Mouse (Mus musculus): ENCODE measurements around the gene Tcf7l2. TPM values are rescaled to one million over a fixed set of nuclear protein-coding genes. Genes with fewer than 3 reads are reported as not detected.

Gene Tcf7l2
- polyA plus RNA-seq, 1 experiment from 2014 or later, result 41.7 TPM

DNA sequence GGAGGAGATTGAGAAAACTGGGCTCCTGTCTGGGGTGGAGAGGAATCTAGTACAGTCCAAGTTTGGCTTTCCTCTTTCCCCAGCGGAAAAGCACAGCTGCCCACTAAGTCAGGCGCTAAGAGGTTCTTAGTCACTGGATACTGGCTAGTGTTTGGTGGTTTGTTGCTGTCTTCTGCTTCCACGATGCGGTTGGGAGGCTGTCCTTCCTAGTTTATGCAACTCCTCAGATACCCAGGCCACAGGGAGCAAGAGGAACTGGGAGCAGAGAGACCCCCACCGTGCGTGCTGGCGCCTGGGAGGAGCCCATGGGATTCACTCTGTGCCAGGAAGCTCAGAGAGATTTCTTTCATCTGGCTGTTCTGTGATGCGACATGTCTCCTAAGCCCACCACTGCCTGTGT, 40.1 kb downstream of the Tcf7l2 start:
- Histone ChIP-seq H3K9me3 (ENCODE audit: control insufficient read depth, low read length) (no peaks in the 10 kb centered on the region), H3K4me1 (replicated peaks; ENCODE audit: control insufficient read depth, insufficient read depth) (no peaks in the 10 kb centered on the region; the same call in 1 of the 2 replicates)
- WGBS, result 71% methylated on average over 8 of the region's 8 CpGs

GRCm38 (mm10) chr19:55784796-55785418, 43.3 kb downstream of the Tcf7l2 start:
- H3K36me3 ChIP-seq (ENCODE audit: control insufficient read depth, insufficient read depth, low read length), result 0 out of 2 replicates have a peak, but pooled peaks cover 3% of the 10 kb centered on the region
- no peaks in the 10 kb centered on the region for H3K27me3 ChIP-seq (ENCODE audit: control insufficient read depth, insufficient read depth, low read length)
- WGBS, result 79% methylated on average over 21 of the region's 21 CpGs
- ATAC-seq (ENCODE audit: low FRiP score, low TSS enrichment) (no peak), DNase-seq (ENCODE audit: low spot score) (no peak)
- no peaks in the 10 kb centered on the region for H3K9me3 ChIP-seq (ENCODE audit: control insufficient read depth, low read length)
- no peak overlapping the region for H3K4me2 ChIP-seq (replicated peaks; ENCODE audit: low read depth)
- H3K9ac ChIP-seq (ENCODE audit: low read length), result no peak overlapping the region
- no peaks in the 10 kb centered on the region for H3K4me1 ChIP-seq (replicated peaks; ENCODE audit: control insufficient read depth, insufficient read depth)
- H3K27ac ChIP-seq (replicated peaks), result no peak overlapping the region
- H3K4me3 ChIP-seq (ENCODE audit: low read depth, low read length), result no peak overlapping the region
- TF ChIP-seq CTCF (IDR thresholded peaks at IDR 0.05; ENCODE audit: low read depth), result no peak
- no peak for TF ChIP-seq EP300 (optimal IDR thresholded peaks at IDR 0.05)

More for the DNA sequence above, 40.1 kb downstream of the Tcf7l2 start:
- Histone ChIP-seq H3K27ac (replicated peaks) (no peak overlapping the region), H3K36me3 (ENCODE audit: control insufficient read depth, insufficient read depth, low read length) (0 out of 2 replicates have a peak, but pooled peaks cover 3% of the 10 kb centered on the region), H3K27me3 (ENCODE audit: control insufficient read depth, insufficient read depth, low read length) (no peaks in the 10 kb centered on the region), H3K4me3 (ENCODE audit: low read depth, low read length) (no peak overlapping the region), H3K4me2 (replicated peaks; ENCODE audit: low read depth) (no peak overlapping the region), H3K9ac (ENCODE audit: low read length) (no peak overlapping the region)
- TF ChIP-seq CTCF (IDR thresholded peaks at IDR 0.05; ENCODE audit: low read depth) (no peak), EP300 (optimal IDR thresholded peaks at IDR 0.05) (no peak)
- ATAC-seq (ENCODE audit: low FRiP score, low TSS enrichment) (no peak), DNase-seq (ENCODE audit: low spot score) (no peak)

DNA sequence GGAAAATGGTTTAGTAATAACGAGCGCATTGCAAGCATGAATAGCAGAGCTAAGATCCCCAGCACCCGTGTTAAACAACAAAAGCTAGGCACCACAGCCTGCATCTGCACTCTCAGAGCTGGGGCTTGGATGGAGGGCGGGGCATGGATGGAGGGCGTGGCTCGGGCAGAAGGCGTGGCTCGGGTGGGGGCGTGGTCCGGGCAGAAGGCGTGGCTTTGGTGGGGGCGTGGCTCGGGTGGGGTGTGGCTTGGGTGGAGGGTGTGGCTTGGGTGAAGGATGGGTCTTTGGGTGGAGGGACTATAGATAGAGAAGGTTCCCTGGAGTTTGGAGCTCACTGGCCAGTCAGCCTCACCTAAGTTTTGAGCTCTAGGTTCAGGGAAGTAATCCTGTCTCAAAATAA, 45.8 kb downstream of the Tcf7l2 start:
- Histone ChIP-seq H3K27me3 (ENCODE audit: control insufficient read depth, insufficient read depth, low read length) (no peaks in the 10 kb centered on the region), H3K9me3 (ENCODE audit: control insufficient read depth, low read length) (no peaks in the 10 kb centered on the region), H3K4me2 (replicated peaks; ENCODE audit: low read depth) (no peak overlapping the region), H3K36me3 (ENCODE audit: control insufficient read depth, insufficient read depth, low read length) (0 out of 2 replicates have a peak, but pooled peaks cover 3% of the 10 kb centered on the region), H3K4me1 (replicated peaks; ENCODE audit: control insufficient read depth, insufficient read depth) (peaks cover 14% of the 10 kb centered on the region), H3K4me3 (ENCODE audit: low read depth, low read length) (no peak overlapping the region), H3K27ac (replicated peaks) (no peak overlapping the region), H3K9ac (ENCODE audit: low read length) (no peak overlapping the region)
- 82% methylated on average over 13 of the region's 13 CpGs for WGBS
- ATAC-seq (ENCODE audit: low FRiP score, low TSS enrichment) (no peak), DNase-seq (ENCODE audit: low spot score) (peak; percentile 72)
- TF ChIP-seq EP300 (optimal IDR thresholded peaks at IDR 0.05), result no peak
- no peak for TF ChIP-seq CTCF (IDR thresholded peaks at IDR 0.05; ENCODE audit: low read depth)

GRCm38 (mm10) chr19:55788285-55788904, 46.8 kb downstream of the Tcf7l2 start:
- Histone ChIP-seq H3K4me1 (replicated peaks; ENCODE audit: control insufficient read depth, insufficient read depth) (peaks cover 16% of the 10 kb centered on the region), H3K4me2 (replicated peaks; ENCODE audit: low read depth) (no peak overlapping the region), H3K36me3 (ENCODE audit: control insufficient read depth, insufficient read depth, low read length) (0 out of 2 replicates have a peak, but pooled peaks cover 3% of the 10 kb centered on the region), H3K27ac (replicated peaks) (peak overlapping the region; percentile 35; the same call in 1 of the 2 replicates), H3K9ac (ENCODE audit: low read length) (no peak overlapping the region), H3K4me3 (ENCODE audit: low read depth, low read length) (no peak overlapping the region), H3K27me3 (ENCODE audit: control insufficient read depth, insufficient read depth, low read length) (no peaks in the 10 kb centered on the region), H3K9me3 (ENCODE audit: control insufficient read depth, low read length) (no peaks in the 10 kb centered on the region)
- peak; percentile 49 for DNase-seq (ENCODE audit: low spot score)
- ATAC-seq (ENCODE audit: low FRiP score, low TSS enrichment), result peak; percentile 68
- TF ChIP-seq CTCF (IDR thresholded peaks at IDR 0.05; ENCODE audit: low read depth) (no peak), EP300 (optimal IDR thresholded peaks at IDR 0.05) (no peak)
- 54% methylated on average over 7 of the region's 7 CpGs for WGBS

DNA sequence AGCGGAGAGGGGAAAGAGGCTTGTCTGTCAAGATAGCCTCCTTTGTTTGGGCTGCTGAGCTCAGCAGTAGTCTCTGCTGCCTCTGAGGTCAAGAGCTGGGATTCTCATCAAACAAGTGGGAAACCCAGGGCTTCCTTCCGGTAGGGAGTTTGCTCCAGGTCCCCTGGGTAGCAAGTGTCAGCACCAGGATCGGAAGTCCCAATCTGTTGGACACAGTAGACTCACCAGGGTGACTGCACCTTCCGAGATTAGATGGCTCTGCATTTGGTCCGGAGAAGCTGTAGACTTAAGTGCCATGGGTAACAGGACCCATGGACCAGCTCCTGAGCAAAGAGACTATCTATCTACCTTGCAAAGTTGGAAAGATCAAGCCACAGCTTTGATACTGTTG, 47.3 kb downstream of the Tcf7l2 start:
- H3K4me2 ChIP-seq (replicated peaks; ENCODE audit: low read depth), result no peak overlapping the region
- H3K27me3 ChIP-seq (ENCODE audit: control insufficient read depth, insufficient read depth, low read length), result no peaks in the 10 kb centered on the region
- H3K4me3 ChIP-seq (ENCODE audit: low read depth, low read length), result no peak overlapping the region
- DNase-seq (ENCODE audit: low spot score), result no peak
- H3K4me1 ChIP-seq (replicated peaks; ENCODE audit: control insufficient read depth, insufficient read depth), result peaks cover 16% of the 10 kb centered on the region
- H3K9me3 ChIP-seq (ENCODE audit: control insufficient read depth, low read length), result no peaks in the 10 kb centered on the region
- ATAC-seq (ENCODE audit: low FRiP score, low TSS enrichment), result no peak
- H3K36me3 ChIP-seq (ENCODE audit: control insufficient read depth, insufficient read depth, low read length), result no peaks in the 10 kb centered on the region
- no peak for TF ChIP-seq EP300 (optimal IDR thresholded peaks at IDR 0.05)
- no peak for TF ChIP-seq CTCF (IDR thresholded peaks at IDR 0.05; ENCODE audit: low read depth)
- peak overlapping the region; percentile 35; the same call in 1 of the 2 replicates for H3K27ac ChIP-seq (replicated peaks)
- no peak overlapping the region for H3K9ac ChIP-seq (ENCODE audit: low read length)
- WGBS, result 70% methylated on average over 5 of the region's 5 CpGs

- Histone ChIP-seq H3K27me3 (ENCODE audit: control insufficient read depth, insufficient read depth, low read length) (no peaks in the 10 kb centered on the region), H3K9ac (ENCODE audit: low read length) (no peak overlapping the region), H3K36me3 (ENCODE audit: control insufficient read depth, insufficient read depth, low read length) (no peaks in the 10 kb centered on the region), H3K4me2 (replicated peaks; ENCODE audit: low read depth) (no peak overlapping the region), H3K4me3 (ENCODE audit: low read depth, low read length) (no peak overlapping the region), H3K4me1 (replicated peaks; ENCODE audit: control insufficient read depth, insufficient read depth) (peaks cover 16% of the 10 kb centered on the region), H3K27ac (replicated peaks) (no peak overlapping the region), H3K9me3 (ENCODE audit: control insufficient read depth, low read length) (no peaks in the 10 kb centered on the region)
- ATAC-seq (ENCODE audit: low FRiP score, low TSS enrichment) (no peak), DNase-seq (ENCODE audit: low spot score) (no peak)
- 54% methylated on average over 3 of the region's 3 CpGs for WGBS
- TF ChIP-seq CTCF (IDR thresholded peaks at IDR 0.05; ENCODE audit: low read depth) (no peak), EP300 (optimal IDR thresholded peaks at IDR 0.05) (no peak)
These were observed 48.2 kb downstream of the Tcf7l2 start for GRCm38 (mm10) chr19:55789838-55790237.

Measured in stomach, postnatal 0 days (tissue).